Mouse (Mus musculus): Measurements from ENCODE around the gene Cpne2. TPM values are rescaled to one million over a fixed set of nuclear protein-coding genes. Genes with fewer than 3 reads are reported as not detected.

Cpne2 gene
- polyA plus RNA-seq, 1 experiment from 2014 or later, result 4.6 TPM

DNA sequence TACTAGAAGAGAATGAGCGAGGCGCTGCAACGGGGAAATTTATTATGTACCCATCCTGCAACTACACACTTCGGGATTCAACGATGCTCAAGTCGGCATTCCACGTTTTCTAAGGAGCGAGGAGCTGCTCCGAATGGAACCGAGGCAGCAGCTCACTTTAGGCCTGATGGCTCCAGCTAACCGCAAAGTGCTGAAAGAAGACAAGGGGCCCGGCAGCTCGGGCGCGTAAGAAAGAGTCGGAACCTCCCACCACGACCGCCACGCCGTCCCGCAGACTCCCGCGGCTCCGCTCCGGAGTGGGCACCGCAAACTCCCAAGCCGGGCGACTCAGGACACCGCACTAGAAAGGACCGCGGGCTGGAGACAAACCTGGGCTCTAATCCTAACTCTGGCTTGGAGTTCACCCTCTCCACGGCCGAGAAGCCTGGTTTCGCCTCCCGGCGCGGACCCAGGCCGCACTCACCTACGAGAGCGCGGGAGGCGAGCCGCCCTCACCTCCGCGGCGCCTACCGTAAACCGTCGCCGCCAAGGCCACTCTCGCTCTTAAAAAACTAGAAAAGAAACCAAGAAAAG is 68.3 kb downstream of the Cpne2 start:
- Histone ChIP-seq H3K4me3 (ENCODE audit: low read depth, low read length) (peak overlapping the region; percentile 100), H3K4me2 (replicated peaks; ENCODE audit: low read depth) (peak overlapping the region; percentile 81), H3K27me3 (replicated peaks; ENCODE audit: control insufficient read depth, insufficient read depth, low read length) (no peaks in the 10 kb centered on the region), H3K36me3 (ENCODE audit: control insufficient read depth, insufficient read depth) (no peaks in the 10 kb centered on the region), H3K27ac (ENCODE audit: low read depth, low read length) (peak overlapping the region; percentile 96), H3K9me3 (ENCODE audit: control insufficient read depth) (no peaks in the 10 kb centered on the region), H3K9ac (ENCODE audit: low read depth, low read length) (peak overlapping the region; percentile 97), H3K4me1 (replicated peaks; ENCODE audit: control insufficient read depth, insufficient read depth, low read length) (no peaks in the 10 kb centered on the region)
- peak; percentile 29 for ATAC-seq
- under 1% methylated on average over 51 of the region's 51 CpGs for WGBS
- no peak for TF ChIP-seq CTCF (IDR thresholded peaks at IDR 0.05; ENCODE audit: low read depth)

DNA sequence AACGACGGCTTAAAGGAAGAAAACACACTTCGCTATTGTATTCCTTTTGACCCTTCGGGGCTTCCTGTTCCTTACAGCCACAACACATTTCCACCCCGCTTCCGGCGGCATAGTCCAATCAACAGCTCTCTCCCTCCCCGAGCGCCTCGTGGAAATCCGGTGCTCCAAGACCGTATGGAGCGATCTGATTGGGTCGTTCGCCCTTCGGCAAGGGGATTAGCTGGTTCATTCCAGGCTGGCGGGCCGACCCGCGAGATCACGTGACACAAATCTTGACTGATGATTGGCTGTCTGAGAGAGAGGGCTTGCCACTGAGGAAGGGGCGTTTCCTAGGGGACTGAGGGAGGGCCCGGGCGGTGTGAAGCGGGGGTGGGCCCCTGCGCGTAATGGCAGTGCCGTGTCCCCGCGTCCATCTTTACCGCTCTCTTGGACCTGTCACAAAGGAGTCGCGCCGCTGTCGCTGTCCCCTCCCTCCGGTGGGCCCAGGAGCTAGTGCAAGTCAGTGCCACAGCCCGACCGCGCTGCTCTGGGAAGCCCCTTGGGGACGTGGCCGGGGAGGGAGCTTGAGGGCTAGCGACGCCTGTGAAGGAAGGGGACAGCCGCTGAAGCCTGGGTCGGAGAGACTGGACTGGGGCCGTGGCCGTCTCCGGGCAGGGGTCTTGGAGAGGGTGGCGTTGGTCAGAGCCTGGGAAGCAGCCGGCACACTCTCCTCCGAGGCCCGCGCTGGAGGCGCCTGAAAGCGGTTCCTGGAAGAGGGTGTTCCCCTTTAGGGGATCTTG is 69.0 kb downstream of the Cpne2 start, which contains the start of the genes Rspry1 and Fam192a:
Gene Rspry1 (plus strand): TSS at position 331 of the 779 bp plus-strand sequence.
Gene Fam192a (minus strand): TSS at position 391 of the 779 bp plus-strand sequence.
- peak; percentile 100 for ATAC-seq
- H3K36me3 ChIP-seq (ENCODE audit: control insufficient read depth, insufficient read depth), result no peaks in the 10 kb centered on the region
- peak within 1 kb of the TSS; percentile 100 for H3K4me3 ChIP-seq (ENCODE audit: low read depth, low read length)
- under 1% methylated on average over 55 of the region's 55 CpGs for WGBS
- TF ChIP-seq CTCF (IDR thresholded peaks at IDR 0.05; ENCODE audit: low read depth), result 0 out of 2 replicates have a peak, but pooled peaks have one; percentile 4
- H3K9me3 ChIP-seq (ENCODE audit: control insufficient read depth), result no peaks in the 10 kb centered on the region
- peak within 1 kb of the TSS; percentile 96 for H3K27ac ChIP-seq (ENCODE audit: low read depth, low read length)
- H3K9ac ChIP-seq (ENCODE audit: low read depth, low read length), result peak within 1 kb of the TSS; percentile 97
- H3K27me3 ChIP-seq (replicated peaks; ENCODE audit: control insufficient read depth, insufficient read depth, low read length), result no peaks in the 10 kb centered on the region
- H3K4me2 ChIP-seq (replicated peaks; ENCODE audit: low read depth), result peak within 1 kb of the TSS; percentile 89
- no peaks in the 10 kb centered on the region for H3K4me1 ChIP-seq (replicated peaks; ENCODE audit: control insufficient read depth, insufficient read depth, low read length)

DNA sequence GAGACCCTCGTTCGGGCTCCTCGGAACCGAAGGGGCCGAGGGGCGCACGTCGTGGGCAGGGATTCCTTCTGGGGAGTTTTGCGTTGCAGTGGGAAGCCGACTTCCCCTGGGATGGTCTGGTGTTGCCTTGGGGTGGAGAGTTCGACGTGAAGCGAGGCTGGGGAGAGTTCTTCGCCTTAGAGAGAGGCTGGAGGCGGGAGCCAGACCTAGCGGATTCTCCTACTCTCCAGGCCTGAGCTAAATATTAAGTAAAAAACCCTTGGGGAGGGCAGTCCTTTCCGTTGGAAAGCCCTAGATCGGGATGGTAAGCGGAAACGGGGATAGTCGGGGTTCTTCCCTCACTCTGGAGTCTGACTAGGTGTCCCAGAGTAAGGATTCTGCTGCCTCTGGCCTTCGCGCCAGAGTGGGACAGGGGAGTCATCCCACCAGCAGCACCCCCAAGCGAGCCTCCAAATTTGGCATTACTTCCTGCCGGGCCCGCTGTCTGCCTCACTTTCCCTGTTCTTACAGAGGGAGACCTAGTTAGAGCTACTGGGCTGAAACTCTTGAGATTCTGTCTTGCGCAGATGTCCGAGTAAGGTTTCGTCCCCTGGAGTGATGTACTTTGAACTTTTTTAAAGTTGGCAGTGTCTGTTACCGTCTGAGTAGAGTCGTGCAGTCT is 69.8 kb downstream of the Cpne2 start:
- no peak for TF ChIP-seq CTCF (IDR thresholded peaks at IDR 0.05; ENCODE audit: low read depth)
- Histone ChIP-seq H3K27me3 (replicated peaks; ENCODE audit: control insufficient read depth, insufficient read depth, low read length) (no peaks in the 10 kb centered on the region), H3K27ac (ENCODE audit: low read depth, low read length) (peak overlapping the region; percentile 87), H3K9me3 (ENCODE audit: control insufficient read depth) (no peaks in the 10 kb centered on the region), H3K4me2 (replicated peaks; ENCODE audit: low read depth) (peak overlapping the region; percentile 89), H3K36me3 (ENCODE audit: control insufficient read depth, insufficient read depth) (no peaks in the 10 kb centered on the region), H3K4me3 (ENCODE audit: low read depth, low read length) (peak overlapping the region; percentile 100), H3K4me1 (replicated peaks; ENCODE audit: control insufficient read depth, insufficient read depth, low read length) (no peaks in the 10 kb centered on the region), H3K9ac (ENCODE audit: low read depth, low read length) (peak overlapping the region; percentile 93)
- WGBS, result under 1% methylated on average over 31 of the region's 31 CpGs
- ATAC-seq, result no peak

- ATAC-seq, result no peak
- WGBS, result 79% methylated on average over 2 of the region's 2 CpGs
- no peak overlapping the region for H3K4me2 ChIP-seq (replicated peaks; ENCODE audit: low read depth)
These were observed 71.2 kb downstream of the Cpne2 start for GRCm38 (mm10) chr8:94604030-94604429.

DNA sequence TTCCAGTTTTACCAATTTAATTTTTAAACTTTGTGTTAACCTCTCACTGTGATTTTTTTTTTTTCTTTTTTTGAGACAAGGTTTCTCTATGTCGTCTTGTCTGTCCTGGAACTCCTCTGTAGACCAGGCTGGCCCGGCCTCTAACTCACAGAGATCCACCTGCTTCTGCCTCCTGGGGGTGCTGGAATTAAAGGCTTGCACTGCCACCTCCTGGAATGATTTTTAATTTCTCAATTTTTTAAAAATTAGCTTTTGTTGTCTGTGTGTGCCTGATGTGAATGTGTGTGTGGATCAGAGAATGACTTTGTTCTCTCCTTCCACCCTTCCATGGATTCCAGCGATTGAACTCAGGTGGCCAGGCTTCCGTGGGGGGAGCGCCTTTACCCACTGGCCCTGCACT is 74.3 kb downstream of the Cpne2 start:
- 95% methylated on average over 5 of the region's 5 CpGs for WGBS
- Histone ChIP-seq H3K9ac (ENCODE audit: low read depth, low read length) (no peak overlapping the region), H3K36me3 (ENCODE audit: control insufficient read depth, insufficient read depth) (no peaks in the 10 kb centered on the region), H3K27ac (ENCODE audit: low read depth, low read length) (no peak overlapping the region), H3K27me3 (replicated peaks; ENCODE audit: control insufficient read depth, insufficient read depth, low read length) (no peaks in the 10 kb centered on the region), H3K4me3 (ENCODE audit: low read depth, low read length) (no peak overlapping the region), H3K4me2 (replicated peaks; ENCODE audit: low read depth) (no peak overlapping the region), H3K9me3 (ENCODE audit: control insufficient read depth) (no peaks in the 10 kb centered on the region), H3K4me1 (replicated peaks; ENCODE audit: control insufficient read depth, insufficient read depth, low read length) (no peaks in the 10 kb centered on the region)
- ATAC-seq, result no peak
- peak; percentile 26; the same call in 1 of the 2 replicates for TF ChIP-seq CTCF (IDR thresholded peaks at IDR 0.05; ENCODE audit: low read depth)

More at GRCm38 (mm10) chr8:94604030-94604429, 71.2 kb downstream of the Cpne2 start:
- Histone ChIP-seq H3K36me3 (ENCODE audit: control insufficient read depth, insufficient read depth) (no peaks in the 10 kb centered on the region), H3K4me1 (replicated peaks; ENCODE audit: control insufficient read depth, insufficient read depth, low read length) (no peaks in the 10 kb centered on the region), H3K9me3 (ENCODE audit: control insufficient read depth) (no peaks in the 10 kb centered on the region), H3K4me3 (ENCODE audit: low read depth, low read length) (no peak overlapping the region), H3K27ac (ENCODE audit: low read depth, low read length) (no peak overlapping the region), H3K9ac (ENCODE audit: low read depth, low read length) (no peak overlapping the region), H3K27me3 (replicated peaks; ENCODE audit: control insufficient read depth, insufficient read depth, low read length) (no peaks in the 10 kb centered on the region)
- no peak for TF ChIP-seq CTCF (IDR thresholded peaks at IDR 0.05; ENCODE audit: low read depth)

Small RNA genes within 50 kb of the gene (microRNA-seq; reads per million reads assigned to microRNA genes)
- gene Mir7072, result not detected

Other genes with a start within 250 kb of the Cpne2 start
- 0.16 TPM in 1 of 2 replicates, not detected in the other for gene Slc12a3, start 203.8 kb upstream of the Cpne2 start, polyA plus RNA-seq (2015; fragmentation: Nextera tagmentation; extraction: Ambion mirVana)
- 135 and 154 TPM in 2 replicates for gene Herpud1, start 146.6 kb upstream of the Cpne2 start, polyA plus RNA-seq (2015; fragmentation: Nextera tagmentation; extraction: Ambion mirVana)
- gene Nlrc5, start 98.6 kb upstream of the Cpne2 start, polyA plus RNA-seq (2015; fragmentation: Nextera tagmentation; extraction: Ambion mirVana), result 0.50 and 0.75 TPM in 2 replicates
- gene Rspry1, start 68.9 kb downstream of the Cpne2 start, polyA plus RNA-seq (2015; fragmentation: Nextera tagmentation; extraction: Ambion mirVana), result 17.5 and 19.1 TPM in 2 replicates
- gene Fam192a, start 69.0 kb downstream of the Cpne2 start, polyA plus RNA-seq (2015; fragmentation: Nextera tagmentation; extraction: Ambion mirVana), result 44.5 and 57.0 TPM in 2 replicates
- gene Arl2bp, start 133.6 kb downstream of the Cpne2 start, polyA plus RNA-seq (2015; fragmentation: Nextera tagmentation; extraction: Ambion mirVana), result 78.3 and 79.0 TPM in 2 replicates
- gene Pllp, start 163.3 kb downstream of the Cpne2 start, polyA plus RNA-seq (2015; fragmentation: Nextera tagmentation; extraction: Ambion mirVana), result 25.3 and 26.3 TPM in 2 replicates
- 0.05 TPM in 1 of 2 replicates, not detected in the other for gene Ccl22, start 212.6 kb downstream of the Cpne2 start, polyA plus RNA-seq (2015; fragmentation: Nextera tagmentation; extraction: Ambion mirVana)
- 91.8 and 95.5 TPM in 2 replicates for gene Cx3cl1, start 239.0 kb downstream of the Cpne2 start, polyA plus RNA-seq (2015; fragmentation: Nextera tagmentation; extraction: Ambion mirVana)

Measured in intestine, postnatal 0 days (tissue).